Mouse (Mus musculus): ENCODE data around the gene Aida.
"Not testable (repeated sequence)": the region's sequence is repeated elsewhere in the genome, so short reads cannot be mapped to it uniquely, and the experiment has no call there.

The Aida gene

DNA sequence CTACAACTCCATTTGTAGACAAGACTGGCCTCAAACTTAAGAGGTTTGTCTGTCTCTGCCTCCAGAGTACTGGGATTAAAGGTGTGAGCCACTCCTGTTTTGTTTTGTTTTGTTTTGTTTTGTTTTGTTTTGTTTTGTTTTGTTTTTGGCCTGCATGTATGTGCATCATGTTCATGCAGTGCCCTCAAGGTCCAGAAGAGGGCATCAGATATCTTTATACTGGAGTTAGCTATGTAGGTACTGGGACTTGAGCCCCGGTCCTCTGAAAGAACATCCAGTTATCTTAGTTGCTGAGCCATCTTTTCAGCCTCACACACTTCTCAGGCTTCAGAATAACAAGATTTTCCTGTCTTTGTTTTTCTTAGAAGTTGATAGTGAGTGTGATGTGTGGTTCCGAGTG is 19.4 kb downstream of the Aida start:
- DNase-seq (ENCODE audit: low spot score in 2 of 2): no peak

- no peak for DNase-seq (ENCODE audit: low spot score in 2 of 2)
Measured at GRCm38 (mm10) chr1:183320708-183321107, 24.3 kb downstream of the Aida start.

DNA sequence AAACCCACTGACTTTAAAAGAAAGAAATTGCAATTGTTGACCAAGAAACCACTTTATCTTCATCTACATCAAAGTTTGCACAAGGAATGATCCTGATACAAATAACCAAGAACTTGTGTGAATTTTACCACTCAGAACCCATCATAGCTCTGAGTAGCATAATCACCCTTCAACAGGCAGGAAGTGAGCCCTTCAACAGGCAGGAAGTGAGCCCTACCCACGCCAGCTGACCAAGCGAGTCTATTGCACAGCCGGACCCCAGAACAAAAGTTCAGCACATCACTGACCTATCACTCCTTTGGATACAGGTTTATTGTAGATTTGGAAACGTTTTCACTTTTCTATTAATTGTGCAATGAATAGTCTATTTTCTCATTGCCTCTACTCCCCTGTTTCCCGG is 26.1 kb downstream of the Aida start:
- not testable (repeated sequence) for DNase-seq (ENCODE audit: low spot score in 2 of 2)

GRCm38 (mm10) chr1:183323923-183324322 is 27.5 kb downstream of the Aida start:
- DNase-seq (ENCODE audit: low spot score in 2 of 2): no peak

GRCm38 (mm10) chr1:183324433-183324832 is 28.0 kb downstream of the Aida start:
- no peak for DNase-seq (ENCODE audit: low spot score in 2 of 2)

GRCm38 (mm10) chr1:183327171-183327570 is 30.8 kb downstream of the Aida start:
- no peak for DNase-seq (ENCODE audit: low spot score in 2 of 2)

- not testable (repeated sequence) for DNase-seq (ENCODE audit: low spot score in 2 of 2)
Measured at GRCm38 (mm10) chr1:183342902-183343301, 46.5 kb downstream of the Aida start.

DNA sequence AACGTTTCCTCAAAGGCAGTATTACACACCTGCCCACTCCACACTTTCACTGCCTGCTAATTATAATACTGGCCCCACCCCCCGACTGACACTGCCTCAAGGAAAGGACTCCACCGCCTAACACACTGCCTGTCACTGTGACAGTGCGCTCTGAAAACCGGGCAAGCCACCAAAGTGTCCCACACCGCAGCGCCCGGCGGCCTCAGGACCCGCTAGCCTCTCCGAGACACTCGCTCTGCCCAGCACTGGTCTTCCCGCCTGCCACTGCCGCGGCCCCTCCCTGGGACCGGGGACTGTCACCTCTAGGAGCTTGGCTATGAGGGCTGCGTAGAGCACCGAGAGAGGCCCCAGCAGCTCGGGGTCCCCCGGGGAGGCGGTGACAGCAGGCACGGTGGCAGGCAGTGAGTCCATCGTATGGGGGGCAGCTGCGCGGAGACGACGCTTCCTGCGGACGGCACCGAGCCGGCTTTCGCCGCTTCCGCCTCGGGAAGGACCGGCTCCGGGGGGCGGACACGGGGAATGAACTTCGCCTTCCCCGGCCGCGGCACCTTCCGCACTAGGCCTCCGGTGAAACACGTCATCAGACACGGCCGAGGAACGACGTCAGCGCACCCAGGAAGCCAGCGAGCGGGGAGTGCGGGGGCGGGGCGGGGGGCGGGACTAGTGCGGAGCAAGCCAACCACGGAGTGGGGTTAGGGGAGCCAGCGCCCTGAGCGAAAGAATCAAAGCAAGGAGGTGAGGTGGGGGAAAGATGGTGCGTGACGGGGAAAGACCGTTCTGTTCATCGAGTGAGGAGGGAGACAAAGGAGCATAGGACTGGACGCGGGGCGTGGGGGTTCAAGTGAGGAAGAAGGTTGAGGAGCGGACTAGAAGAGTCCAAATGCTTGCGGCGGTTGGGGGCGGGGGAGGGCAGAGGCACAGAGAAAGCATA is 48.8 kb downstream of the Aida start:
- peak; percentile 68 to 76 for DNase-seq (ENCODE audit: low spot score in 2 of 2)

GRCm38 (mm10) chr1:183345817-183346195 is 49.4 kb downstream of the Aida start:
- no peak for DNase-seq (ENCODE audit: low spot score in 2 of 2)

DNA sequence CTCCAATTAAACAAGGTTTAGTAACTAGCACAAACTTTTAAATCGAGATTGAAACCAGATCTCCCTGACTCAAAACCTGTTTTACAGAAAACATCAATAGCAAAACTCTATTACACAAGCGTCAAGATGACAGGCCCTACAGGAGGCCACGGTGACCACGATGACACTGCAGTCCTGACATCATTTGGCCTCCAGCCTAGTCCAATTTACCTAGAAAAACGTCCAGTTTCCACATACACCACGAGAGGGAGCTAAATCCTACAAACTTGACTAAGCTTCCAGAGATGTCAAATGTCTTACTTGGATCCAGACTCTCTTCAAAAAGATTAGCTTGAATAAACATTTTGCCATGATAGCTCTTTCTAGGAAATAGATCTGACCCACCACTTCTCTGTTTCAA is 53.5 kb downstream of the Aida start:
- DNase-seq (ENCODE audit: low spot score in 2 of 2): no peak

- DNase-seq (ENCODE audit: low spot score in 2 of 2): no peak
Measured at GRCm38 (mm10) chr1:183358901-183359300, 62.5 kb downstream of the Aida start.

DNA sequence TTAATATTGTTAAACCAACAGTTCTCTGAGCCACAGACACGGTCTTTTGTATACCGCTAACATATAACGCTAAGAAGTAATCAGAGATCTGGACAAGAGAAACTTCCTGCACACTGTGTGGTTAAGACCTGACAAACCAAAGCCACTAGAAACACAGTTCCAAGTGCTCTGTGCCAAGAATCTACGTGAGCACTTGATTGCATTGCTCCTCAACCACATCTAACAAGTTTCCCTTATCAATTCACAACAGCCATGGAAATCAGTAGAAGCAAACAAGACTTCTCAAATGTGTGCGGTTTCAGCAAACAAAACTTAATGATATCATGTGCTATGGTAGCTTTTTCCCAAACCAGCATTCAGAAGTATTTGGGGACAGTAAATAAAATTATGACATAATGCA is 65.9 kb downstream of the Aida start:
- DNase-seq (ENCODE audit: low spot score in 2 of 2): no peak

- no peak for DNase-seq (ENCODE audit: low spot score in 2 of 2)
Measured at GRCm38 (mm10) chr1:183362729-183363576, 66.6 kb downstream of the Aida start.

DNA sequence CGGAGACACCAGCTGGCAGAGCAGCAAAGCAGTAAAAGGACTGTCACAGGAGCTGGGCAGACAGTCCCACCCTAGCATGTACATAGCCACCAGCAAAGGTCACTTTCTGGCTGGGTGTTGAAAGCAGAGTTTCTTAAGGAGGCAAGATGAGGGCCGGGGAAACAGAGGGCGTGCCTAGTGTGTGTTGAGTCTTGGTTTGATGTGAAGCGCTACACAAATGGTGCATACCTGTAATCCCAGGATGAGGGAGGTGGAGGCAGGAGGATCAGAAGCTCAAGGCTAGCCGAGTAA is 67.1 kb downstream of the Aida start:
- no peak for DNase-seq (ENCODE audit: low spot score in 2 of 2)

GRCm38 (mm10) chr1:183366361-183366760 is 70.0 kb downstream of the Aida start:
- no peak for DNase-seq (ENCODE audit: low spot score in 2 of 2)

DNA sequence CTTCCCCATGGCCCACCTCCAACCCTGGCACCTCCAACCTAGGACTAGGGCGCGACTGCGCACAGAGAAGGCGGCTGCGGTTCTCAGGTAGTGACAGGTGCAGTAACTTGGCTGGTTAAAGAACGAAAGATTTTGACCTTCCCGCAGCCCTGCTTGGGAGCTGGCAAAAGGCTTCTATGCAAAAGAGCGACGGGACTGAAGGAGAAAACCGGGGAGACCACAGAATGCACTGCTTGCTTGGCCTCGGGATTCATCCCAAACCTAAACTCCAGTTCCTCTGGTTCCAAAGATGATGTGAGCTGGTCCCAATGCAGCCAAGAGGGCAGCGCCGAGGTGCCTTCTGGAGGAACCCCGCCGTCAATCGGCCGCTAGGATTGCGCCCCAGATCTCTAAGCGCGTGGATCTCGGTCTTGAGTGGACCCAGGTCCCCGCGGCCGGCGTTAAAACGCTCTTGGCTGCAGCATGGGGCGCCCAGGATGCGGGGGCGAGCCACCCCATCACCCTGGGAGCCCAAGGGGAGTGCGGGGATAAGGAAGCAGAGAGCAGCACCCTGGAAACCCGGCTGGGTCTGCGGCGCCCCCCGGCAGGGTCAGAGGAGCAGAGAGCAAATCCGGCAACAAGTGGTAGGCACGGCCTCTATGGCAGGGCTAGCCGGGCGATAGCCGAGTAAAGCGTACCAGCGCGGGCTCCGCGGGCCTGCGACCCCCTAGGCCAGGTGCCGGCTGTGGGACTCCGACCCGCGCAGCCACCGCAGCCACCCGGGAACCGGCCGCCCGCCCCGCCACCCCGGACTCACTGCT is 72.4 kb downstream of the Aida start:
- peak in 1 of 2 experiments; percentile 22 for DNase-seq (ENCODE audit: low spot score in 2 of 2)

GRCm38 (mm10) chr1:183369427-183370014 is 73.1 kb downstream of the Aida start, which contains the start of gene Mia3:
Mia3 (minus strand) TSS chr1:183369553.
- DNase-seq (ENCODE audit: low spot score in 2 of 2): peak; percentile 93 to 96

- DNase-seq (ENCODE audit: low spot score in 2 of 2): no peak
Measured at GRCm38 (mm10) chr1:183374728-183375127, 78.3 kb downstream of the Aida start.

Data from frontal cortex, postnatal 14 days (tissue).